Mouse (Mus musculus): ENCODE results near the gene Gm37240. TPM values are rescaled to one million over a fixed set of nuclear protein-coding genes. Genes with fewer than 3 reads are reported as not detected.

Gene Gm37240
- polyA plus RNA-seq, 1 experiment from 2014 or later, result 8.9 TPM

DNA sequence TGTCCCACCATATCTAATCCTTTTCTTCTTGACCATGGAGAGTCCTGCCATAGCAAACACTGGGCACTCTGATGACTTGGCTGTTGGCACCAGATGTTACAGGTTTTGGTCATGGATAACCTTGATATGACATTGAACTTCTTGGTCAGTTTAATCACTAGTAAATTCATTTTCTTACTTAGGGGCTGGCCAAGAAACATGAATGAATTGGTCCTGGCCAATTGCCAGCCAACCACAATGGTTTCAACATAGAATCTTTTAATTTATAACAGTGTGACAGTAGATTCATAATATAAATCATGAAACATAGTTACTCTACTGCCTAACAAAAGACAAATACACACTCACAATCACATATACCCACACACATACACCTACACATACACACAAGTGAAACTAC is 501.9 kb downstream of the Gm37240 start:
- Histone ChIP-seq H3K9ac (no peak overlapping the region), H3K27me3 (no peaks in the 10 kb centered on the region), H3K4me1 (no peaks in the 10 kb centered on the region), H3K36me3 (no peaks in the 10 kb centered on the region), H3K27ac (no peak overlapping the region), H3K4me3 (replicated peaks) (no peak overlapping the region), H3K9me3 (replicated peaks) (no peaks in the 10 kb centered on the region), H3K4me2 (no peak overlapping the region)
- no peak for ATAC-seq (replicated peaks; ENCODE audit: low FRiP score)

DNA sequence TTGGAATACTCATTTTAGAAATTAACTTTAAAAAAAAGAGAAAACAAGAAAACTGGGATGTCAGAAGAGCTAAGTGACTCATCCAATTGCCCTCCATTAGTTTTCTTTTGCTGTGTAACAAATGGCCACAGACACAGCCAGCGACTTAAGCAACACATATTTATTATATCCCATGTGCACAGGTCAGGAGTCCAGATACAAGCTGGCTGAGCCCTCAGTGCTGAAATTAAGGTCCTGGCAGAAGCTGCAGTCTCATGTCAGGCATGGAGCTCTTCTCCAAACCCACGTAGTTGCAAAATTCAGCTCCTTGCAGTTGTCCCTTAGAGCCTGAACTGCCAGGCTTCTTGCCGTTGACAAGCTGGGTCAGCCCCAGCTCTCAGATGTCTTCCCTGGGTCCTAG is 504.0 kb downstream of the Gm37240 start:
- Histone ChIP-seq H3K9me3 (replicated peaks) (no peaks in the 10 kb centered on the region), H3K4me1 (peaks cover 10% of the 10 kb centered on the region), H3K4me3 (replicated peaks) (no peak overlapping the region), H3K9ac (no peak overlapping the region), H3K36me3 (no peaks in the 10 kb centered on the region), H3K27me3 (no peaks in the 10 kb centered on the region), H3K27ac (no peak overlapping the region), H3K4me2 (no peak overlapping the region)
- no peak for ATAC-seq (replicated peaks; ENCODE audit: low FRiP score)
- 59% methylated on average over 3 of the region's 3 CpGs for WGBS

DNA sequence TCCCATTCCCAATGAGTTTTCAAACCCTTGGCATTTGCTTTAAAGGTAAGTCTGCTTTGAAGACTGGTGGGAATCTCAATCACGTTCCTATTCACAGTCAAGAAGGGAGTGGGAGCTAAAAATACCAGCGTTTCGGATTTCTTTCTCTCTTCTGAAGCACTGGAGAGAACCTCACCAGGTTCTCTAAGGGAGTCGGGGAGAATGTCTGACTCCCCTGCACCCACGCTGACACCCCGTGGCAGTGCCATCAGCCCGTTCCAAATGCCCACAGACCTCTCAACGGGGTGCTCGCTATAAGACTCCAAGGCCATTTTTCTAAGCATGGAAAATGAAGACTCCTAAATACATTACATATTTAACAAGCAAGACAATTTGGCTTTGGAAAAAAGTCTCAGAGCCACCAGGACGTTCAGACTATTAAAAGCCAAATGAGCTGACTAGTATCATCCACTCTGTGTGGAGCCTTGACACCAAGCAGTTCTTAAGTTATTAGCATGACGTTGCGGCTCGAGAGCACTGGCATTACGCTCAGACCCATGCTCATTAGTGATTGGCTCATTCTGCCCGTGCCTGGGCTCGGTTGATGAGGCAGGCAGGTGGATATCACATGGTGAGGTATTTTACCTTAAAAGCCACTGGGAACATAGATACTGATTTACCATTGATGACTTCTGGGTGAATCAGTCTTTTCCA is 508.5 kb downstream of the Gm37240 start:
- H3K4me1 ChIP-seq, result peaks cover 16% of the 10 kb centered on the region
- no peak overlapping the region for H3K9ac ChIP-seq
- no peak overlapping the region for H3K4me2 ChIP-seq
- no peak overlapping the region for H3K4me3 ChIP-seq (replicated peaks)
- no peaks in the 10 kb centered on the region for H3K27me3 ChIP-seq
- no peaks in the 10 kb centered on the region for H3K9me3 ChIP-seq (replicated peaks)
- no peak for ATAC-seq (replicated peaks; ENCODE audit: low FRiP score)
- no peak overlapping the region for H3K27ac ChIP-seq
- H3K36me3 ChIP-seq, result no peaks in the 10 kb centered on the region
- 54% methylated on average over 16 of the region's 16 CpGs for WGBS

DNA sequence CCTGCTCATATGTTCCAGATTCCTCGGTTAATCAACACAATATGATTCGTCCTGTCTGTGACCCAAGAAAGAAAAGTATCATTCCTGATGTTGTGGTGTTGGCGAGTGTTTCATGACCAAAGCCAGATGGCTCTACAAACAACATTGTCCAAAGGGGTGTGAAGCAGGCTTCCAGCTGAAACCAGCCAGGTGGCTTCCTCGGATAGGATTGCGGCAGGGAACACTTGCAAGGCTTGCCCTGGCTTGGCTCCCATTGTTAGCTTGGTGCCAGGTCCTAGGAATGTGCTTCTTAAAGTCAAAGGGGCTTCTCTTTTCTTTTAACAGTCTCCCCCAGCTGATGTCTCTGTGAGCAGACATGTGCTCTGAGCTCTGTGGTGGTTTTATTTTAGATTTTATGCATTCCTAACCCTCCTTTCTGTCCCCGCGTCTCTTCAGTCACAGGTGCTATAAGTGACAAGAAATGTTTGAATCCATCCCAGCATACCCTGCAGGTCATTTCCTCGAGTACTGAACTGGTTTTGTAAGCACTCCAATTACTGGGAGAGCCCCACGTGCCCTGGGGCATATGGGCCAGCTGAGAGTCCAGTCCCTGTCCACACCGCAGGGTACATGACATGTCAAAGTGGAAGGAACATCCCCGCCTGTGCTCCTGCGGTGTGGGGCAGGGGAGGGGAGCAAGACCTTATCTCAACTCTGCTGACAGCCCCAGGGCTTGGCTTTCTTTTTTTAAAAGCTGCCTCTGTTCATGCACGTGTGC is 509.2 kb downstream of the Gm37240 start:
- Histone ChIP-seq H3K27ac (no peak overlapping the region), H3K4me1 (peaks cover 19% of the 10 kb centered on the region), H3K9me3 (replicated peaks) (no peaks in the 10 kb centered on the region), H3K9ac (no peak overlapping the region), H3K4me3 (replicated peaks) (no peak overlapping the region), H3K4me2 (no peak overlapping the region), H3K27me3 (no peaks in the 10 kb centered on the region), H3K36me3 (no peaks in the 10 kb centered on the region)
- ATAC-seq (replicated peaks; ENCODE audit: low FRiP score), result no peak
- WGBS, result 49% methylated on average over 13 of the region's 13 CpGs

DNA sequence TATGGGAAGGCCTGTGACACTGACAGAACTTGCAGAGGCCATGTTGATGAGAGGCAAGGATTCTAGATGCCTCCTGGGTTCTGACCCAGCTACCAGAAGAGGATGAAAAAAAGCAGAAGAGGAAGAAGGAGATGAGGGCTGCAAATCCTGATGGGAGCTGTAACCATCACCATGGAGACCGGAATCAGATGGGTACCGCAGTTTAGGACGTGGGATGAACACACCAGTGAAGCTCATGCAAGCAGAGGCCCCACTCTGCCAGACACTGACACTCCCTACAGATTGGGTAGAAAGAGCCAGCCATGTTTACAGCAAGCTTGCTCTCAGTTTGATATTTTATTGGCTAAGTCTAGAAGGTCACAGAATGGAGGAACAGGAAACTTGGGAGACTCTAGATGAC is 509.8 kb downstream of the Gm37240 start:
- H3K27ac ChIP-seq, result no peak overlapping the region
- H3K9me3 ChIP-seq (replicated peaks), result no peaks in the 10 kb centered on the region
- no peak overlapping the region for H3K9ac ChIP-seq
- H3K27me3 ChIP-seq, result no peaks in the 10 kb centered on the region
- no peak for ATAC-seq (replicated peaks; ENCODE audit: low FRiP score)
- no peaks in the 10 kb centered on the region for H3K36me3 ChIP-seq
- no peak overlapping the region for H3K4me2 ChIP-seq
- H3K4me3 ChIP-seq (replicated peaks), result no peak overlapping the region
- peaks cover 26% of the 10 kb centered on the region for H3K4me1 ChIP-seq
- WGBS, result 85% methylated on average over 3 of the region's 3 CpGs

DNA sequence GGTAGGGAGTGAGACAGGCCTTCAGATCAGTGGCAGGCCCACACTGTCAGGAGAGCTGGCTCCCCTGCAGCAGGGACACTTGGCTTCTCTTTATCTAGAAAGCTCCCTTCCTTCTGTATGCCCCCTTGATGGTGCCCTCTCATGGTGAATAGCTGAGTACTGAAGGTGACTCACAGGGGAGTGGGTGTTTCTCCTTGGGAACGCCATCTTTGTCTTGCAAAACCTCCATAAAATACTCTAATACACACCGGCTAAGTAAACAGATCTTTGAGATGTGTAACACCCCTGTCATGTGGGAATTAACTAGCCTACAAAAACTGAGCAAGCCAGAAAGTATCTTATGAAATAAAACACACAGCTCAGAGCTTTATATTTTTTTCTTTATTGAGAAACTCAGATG is 510.8 kb downstream of the Gm37240 start:
- WGBS, result 80% methylated on average over 2 of the region's 2 CpGs
- Histone ChIP-seq H3K27ac (no peak overlapping the region), H3K4me3 (replicated peaks) (no peak overlapping the region), H3K36me3 (no peaks in the 10 kb centered on the region), H3K4me2 (no peak overlapping the region), H3K9ac (no peak overlapping the region), H3K27me3 (no peaks in the 10 kb centered on the region), H3K4me1 (peaks cover 26% of the 10 kb centered on the region), H3K9me3 (replicated peaks) (no peaks in the 10 kb centered on the region)
- no peak for ATAC-seq (replicated peaks; ENCODE audit: low FRiP score)

DNA sequence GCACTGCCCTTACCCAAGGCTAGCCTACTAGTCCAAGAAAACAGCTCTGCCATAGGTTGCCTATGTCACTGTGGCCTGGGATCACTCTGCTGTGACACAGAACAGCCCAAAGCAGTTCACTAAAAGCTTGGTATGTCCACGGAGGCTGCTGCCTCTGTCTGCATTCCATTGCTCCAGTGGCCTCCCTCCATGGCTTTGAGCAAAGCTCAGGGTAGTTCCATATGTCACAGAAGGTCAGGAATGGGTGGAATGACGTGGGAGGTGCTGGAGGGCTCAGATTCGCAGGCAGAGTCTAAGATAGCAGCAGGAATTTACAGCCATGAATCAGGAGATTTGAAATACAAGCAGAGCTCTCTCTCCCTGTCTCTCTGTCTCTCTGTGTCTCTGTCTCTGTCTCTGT is 514.3 kb downstream of the Gm37240 start:
- Histone ChIP-seq H3K9ac (no peak overlapping the region), H3K4me1 (peaks cover 33% of the 10 kb centered on the region), H3K9me3 (replicated peaks) (no peaks in the 10 kb centered on the region), H3K4me2 (no peak overlapping the region), H3K27ac (peak overlapping the region; percentile 22; the same call in 1 of the 2 replicates), H3K4me3 (replicated peaks) (no peak overlapping the region), H3K27me3 (no peaks in the 10 kb centered on the region), H3K36me3 (no peaks in the 10 kb centered on the region)
- ATAC-seq (replicated peaks; ENCODE audit: low FRiP score), result peak; percentile 89
- WGBS, result 12% methylated on average over 3 of the region's 3 CpGs

DNA sequence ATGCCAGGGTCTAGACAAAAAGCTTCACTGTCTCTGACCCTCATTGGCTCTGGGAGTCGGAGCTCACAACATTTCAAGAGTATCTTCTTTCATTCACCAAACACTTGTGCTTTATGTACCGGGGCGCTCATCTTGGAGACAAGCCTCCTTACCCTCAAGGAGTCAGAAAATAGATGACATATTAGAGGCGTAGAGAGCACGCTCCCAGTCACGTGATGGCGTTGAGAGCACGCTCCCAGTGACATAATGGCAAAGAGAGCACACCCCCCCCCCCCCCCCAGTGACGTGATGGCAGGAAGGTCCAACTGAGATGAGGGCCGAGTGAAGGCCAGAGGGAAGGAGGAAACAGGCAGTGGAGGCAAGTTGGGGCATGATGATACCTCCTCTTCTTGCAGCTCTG is 517.5 kb downstream of the Gm37240 start:
- WGBS, result 59% methylated on average over 10 of the region's 10 CpGs
- no peaks in the 10 kb centered on the region for H3K36me3 ChIP-seq
- peaks cover 30% of the 10 kb centered on the region for H3K4me1 ChIP-seq
- H3K27ac ChIP-seq, result no peak overlapping the region
- no peaks in the 10 kb centered on the region for H3K9me3 ChIP-seq (replicated peaks)
- ATAC-seq (replicated peaks; ENCODE audit: low FRiP score), result peak; percentile 11; the same call in 1 of the 2 replicates
- no peak overlapping the region for H3K9ac ChIP-seq
- no peak overlapping the region for H3K4me3 ChIP-seq (replicated peaks)
- no peak overlapping the region for H3K4me2 ChIP-seq
- no peaks in the 10 kb centered on the region for H3K27me3 ChIP-seq

DNA sequence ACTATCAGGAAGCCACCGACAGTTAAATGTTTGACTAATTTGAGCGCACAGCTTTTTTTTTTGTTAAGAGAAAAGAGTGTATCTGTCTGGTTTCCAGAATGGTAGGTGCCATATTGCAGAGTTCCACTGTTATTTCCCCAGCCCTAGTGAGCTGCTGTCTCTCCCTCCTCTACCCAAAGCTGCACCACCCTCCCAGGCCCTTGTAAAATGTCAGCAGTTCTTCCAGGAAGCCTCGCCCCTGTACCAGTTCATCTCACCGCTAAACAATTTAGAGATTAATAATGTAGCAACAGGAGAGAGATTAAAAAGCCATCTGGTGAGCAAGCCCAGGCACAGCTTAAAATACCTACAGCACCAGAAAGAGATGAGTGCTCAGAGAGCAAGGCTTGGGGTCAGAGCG is 518.2 kb downstream of the Gm37240 start:
- H3K4me2 ChIP-seq, result no peak overlapping the region
- H3K27me3 ChIP-seq, result no peaks in the 10 kb centered on the region
- peaks cover 30% of the 10 kb centered on the region for H3K4me1 ChIP-seq
- no peak for ATAC-seq (replicated peaks; ENCODE audit: low FRiP score)
- H3K9ac ChIP-seq, result no peak overlapping the region
- no peak overlapping the region for H3K4me3 ChIP-seq (replicated peaks)
- no peak overlapping the region for H3K27ac ChIP-seq
- no peaks in the 10 kb centered on the region for H3K9me3 ChIP-seq (replicated peaks)
- H3K36me3 ChIP-seq, result no peaks in the 10 kb centered on the region
- WGBS, result 57% methylated on average over 5 of the region's 5 CpGs

DNA sequence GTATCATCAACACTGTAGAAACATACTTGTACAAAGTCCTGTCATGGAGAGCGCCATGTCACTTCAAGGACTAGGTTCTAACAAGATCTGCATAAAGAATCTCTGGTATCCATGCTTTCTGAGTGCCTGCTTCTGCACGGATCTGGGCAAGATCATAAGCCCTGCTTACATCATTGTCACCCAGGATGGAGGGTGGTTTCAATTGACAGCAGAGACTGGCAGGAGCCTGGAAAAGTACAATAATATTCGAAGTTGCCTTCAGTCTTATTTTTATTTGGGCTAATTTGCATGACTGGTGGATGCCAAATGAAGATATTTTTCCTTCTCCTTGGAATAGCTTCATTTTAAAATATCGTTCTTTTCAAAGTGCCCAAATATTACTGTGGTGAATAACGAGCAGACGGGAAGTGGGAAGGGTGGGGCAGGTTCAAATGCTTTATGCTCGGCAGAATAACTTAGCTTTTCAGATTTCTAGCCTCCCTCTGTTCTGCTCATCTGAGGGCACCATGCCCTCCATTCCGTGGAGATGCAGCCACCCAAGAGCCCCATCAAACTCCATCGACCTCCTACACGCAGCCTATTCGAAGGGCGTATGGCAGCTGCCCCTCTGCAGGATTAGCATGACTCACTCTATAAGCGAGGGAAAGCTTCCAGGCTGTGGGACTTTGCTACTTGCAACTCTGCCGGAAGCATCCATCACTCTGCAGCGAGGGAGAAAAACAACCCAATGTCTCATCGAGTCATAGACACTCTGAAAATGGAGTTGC is 518.8 kb downstream of the Gm37240 start:
- ATAC-seq (replicated peaks; ENCODE audit: low FRiP score), result no peak
- WGBS, result 63% methylated on average over 16 of the region's 16 CpGs

DNA sequence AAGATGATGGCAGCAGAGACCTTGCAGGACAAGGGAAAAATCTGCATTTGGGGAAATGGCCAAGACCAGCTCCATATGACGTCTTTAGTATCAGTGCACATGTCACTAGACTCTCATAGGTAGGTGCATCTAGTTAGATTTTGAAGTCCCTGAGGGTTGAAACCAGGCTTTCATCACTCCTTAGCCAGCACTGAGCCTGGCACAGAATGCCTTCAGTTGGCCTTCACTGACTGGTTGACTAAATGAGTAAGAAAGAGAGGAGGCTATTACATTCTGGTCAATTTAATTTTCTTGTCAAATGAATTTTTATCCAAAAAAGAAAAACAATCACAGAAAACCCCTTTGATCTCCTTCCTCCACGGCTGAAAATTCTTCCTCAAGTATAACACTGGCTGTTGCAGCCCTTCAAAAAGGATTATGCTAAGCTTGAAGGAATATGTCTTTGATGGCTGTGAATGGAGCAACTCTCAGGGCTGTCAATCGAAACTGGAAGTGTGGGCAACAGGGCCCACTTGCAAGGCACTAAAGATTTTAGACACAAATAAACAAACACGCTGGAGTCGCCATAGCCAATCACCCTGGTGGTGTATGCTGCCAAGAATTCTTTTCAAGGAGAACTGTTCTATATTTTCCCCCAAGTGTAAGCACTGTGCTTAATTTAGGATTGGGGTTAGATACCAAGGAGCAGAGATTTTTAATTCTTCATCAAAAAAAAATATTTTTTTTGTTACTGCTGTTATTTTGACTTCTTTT is 522.6 kb downstream of the Gm37240 start:
- no peaks in the 10 kb centered on the region for H3K36me3 ChIP-seq
- H3K27me3 ChIP-seq, result no peaks in the 10 kb centered on the region
- H3K4me2 ChIP-seq, result no peak overlapping the region
- H3K9me3 ChIP-seq (replicated peaks), result no peaks in the 10 kb centered on the region
- no peak overlapping the region for H3K4me3 ChIP-seq (replicated peaks)
- peaks cover 12% of the 10 kb centered on the region for H3K4me1 ChIP-seq
- no peak for ATAC-seq (replicated peaks; ENCODE audit: low FRiP score)
- no peak overlapping the region for H3K27ac ChIP-seq
- no peak overlapping the region for H3K9ac ChIP-seq
- WGBS, result 83% methylated on average over 5 of the region's 5 CpGs

More for the DNA sequence above, 518.8 kb downstream of the Gm37240 start:
- peaks cover 30% of the 10 kb centered on the region for H3K4me1 ChIP-seq
- H3K4me2 ChIP-seq, result no peak overlapping the region
- no peaks in the 10 kb centered on the region for H3K9me3 ChIP-seq (replicated peaks)
- no peak overlapping the region for H3K27ac ChIP-seq
- no peaks in the 10 kb centered on the region for H3K36me3 ChIP-seq
- no peaks in the 10 kb centered on the region for H3K27me3 ChIP-seq
- no peak overlapping the region for H3K4me3 ChIP-seq (replicated peaks)
- H3K9ac ChIP-seq, result no peak overlapping the region

DNA sequence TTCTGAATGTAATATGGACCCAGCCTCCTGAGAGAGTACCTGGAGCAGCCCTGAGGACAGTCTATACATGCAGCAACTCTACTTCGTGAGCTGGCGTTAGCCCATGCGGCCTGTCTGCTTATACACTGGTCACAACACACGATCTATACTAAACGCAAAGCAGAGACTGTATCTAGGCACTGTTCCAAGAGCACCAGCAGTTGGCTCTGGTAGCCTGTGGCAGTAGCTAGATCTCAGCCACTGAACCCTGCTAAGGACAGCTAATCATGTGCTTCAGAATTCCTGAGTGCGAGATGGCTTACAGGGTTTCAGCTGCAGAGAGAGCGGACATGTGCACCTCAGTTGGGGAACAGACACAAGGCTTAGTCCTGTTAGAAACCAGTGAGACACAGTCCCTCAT is 524.4 kb downstream of the Gm37240 start:
- Histone ChIP-seq H3K4me3 (replicated peaks) (no peak overlapping the region), H3K27me3 (no peaks in the 10 kb centered on the region), H3K4me1 (no peaks in the 10 kb centered on the region), H3K4me2 (no peak overlapping the region), H3K9me3 (replicated peaks) (no peaks in the 10 kb centered on the region), H3K27ac (no peak overlapping the region), H3K36me3 (no peaks in the 10 kb centered on the region), H3K9ac (no peak overlapping the region)
- no peak for ATAC-seq (replicated peaks; ENCODE audit: low FRiP score)
- 90% methylated on average over 7 of the region's 7 CpGs for WGBS
